ENCODE assay signal across 7 mouse cellular contexts in the genomic region with DNA sequence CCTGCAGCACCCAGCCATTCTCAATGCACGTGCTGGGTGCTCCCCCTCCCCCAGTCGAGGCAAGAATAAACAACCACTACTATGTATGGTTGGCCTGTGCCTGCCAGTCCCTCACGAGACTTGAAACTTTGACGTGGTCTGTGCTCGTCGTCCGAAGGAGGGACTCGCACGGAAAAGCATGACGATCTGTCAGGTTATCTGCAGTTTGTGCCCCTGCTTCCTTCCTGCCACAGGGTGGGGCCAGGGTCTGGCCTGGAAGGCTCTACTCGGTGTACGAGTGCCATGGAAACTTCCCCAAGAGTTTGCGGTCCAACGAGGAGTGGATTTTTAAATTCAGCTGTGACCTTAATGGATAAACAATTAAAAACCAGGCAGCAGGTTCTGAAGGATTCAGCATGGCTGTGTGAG. TPM values are rescaled to one million over a fixed set of nuclear protein-coding genes. Genes with fewer than 3 reads are reported as not detected.
DNase-seq lines count a peak whose midpoint lies in the region; ATAC-seq and TF ChIP-seq lines count a peak whose summit lies in the region.

No protein-coding gene starts in this region.

- no peak for TF ChIP-seq POLR2A in limb, embryonic 14.5 days (IDR thresholded peaks at IDR 0.05; ENCODE audit: borderline replicate concordance, extremely low read depth, insufficient read depth, insufficient read length)
- no peak for TF ChIP-seq POLR2A in myocyte (IDR thresholded peaks at IDR 0.05; ENCODE audit: insufficient read length, low read depth)

- peak overlapping the region; percentile 4; the same call in 1 of the 2 replicates for H3K27ac ChIP-seq in hindbrain, embryonic 12.5 days
- no peak overlapping the region for H3K27ac ChIP-seq in limb, embryonic 14.5 days (replicated peaks; ENCODE audit: low read depth, low read length)

- H3K4me1 ChIP-seq in hindbrain, embryonic 12.5 days, result peaks cover 25% of the 10 kb centered on the region
- H3K4me1 ChIP-seq in limb, embryonic 14.5 days (ENCODE audit: control insufficient read depth, insufficient read depth, low read length), result peaks cover 14% of the 10 kb centered on the region

- ATAC-seq in hindbrain, embryonic 12.5 days (ENCODE audit: low FRiP score), result peak; percentile 47
- no peak for ATAC-seq in limb, embryonic 14.5 days (ENCODE audit: low FRiP score, low read depth)

- no peaks in the 10 kb centered on the region for H3K27me3 ChIP-seq in hindbrain, embryonic 12.5 days
- no peaks in the 10 kb centered on the region for H3K27me3 ChIP-seq in limb, embryonic 14.5 days (ENCODE audit: control insufficient read depth, insufficient read depth, low read length)
- H3K27me3 ChIP-seq in myocyte (ENCODE audit: control insufficient read depth, insufficient read depth, insufficient read length), result no peaks in the 10 kb centered on the region

- peaks cover 19% of the 10 kb centered on the region for H3K79me2 ChIP-seq in myocyte (ENCODE audit: control insufficient read depth, insufficient read depth)

- H3K9me3 ChIP-seq in hindbrain, embryonic 12.5 days (replicated peaks), result no peaks in the 10 kb centered on the region
- H3K9me3 ChIP-seq in limb, embryonic 14.5 days (ENCODE audit: control insufficient read depth, low read length), result no peaks in the 10 kb centered on the region

- 8% methylated on average over 14 of the region's 14 CpGs for WGBS in hindbrain, embryonic 12.5 days
- 11% methylated on average over 14 of the region's 14 CpGs for WGBS in limb, embryonic 14.5 days

- H3K9ac ChIP-seq in hindbrain, embryonic 12.5 days, result peak overlapping the region; percentile 86
- H3K9ac ChIP-seq in limb, embryonic 14.5 days (ENCODE audit: low read depth, low read length, severe bottlenecking), result peak overlapping the region; percentile 78; the same call in 1 of the 2 replicates

- peak overlapping the region; percentile 80 for H3K4me2 ChIP-seq in hindbrain, embryonic 12.5 days (replicated peaks)
- H3K4me2 ChIP-seq in limb, embryonic 14.5 days (replicated peaks; ENCODE audit: low read depth, low read length, severe bottlenecking), result peak overlapping the region; percentile 82
- peak overlapping the region; percentile 95 for H3K4me2 ChIP-seq in myocyte (ENCODE audit: low read depth)

- H3K36me3 ChIP-seq in hindbrain, embryonic 12.5 days, result no peaks in the 10 kb centered on the region
- no peaks in the 10 kb centered on the region; the same call in 1 of the 2 replicates for H3K36me3 ChIP-seq in limb, embryonic 14.5 days (ENCODE audit: control insufficient read depth, insufficient read depth, low read length)
- no peaks in the 10 kb centered on the region for H3K36me3 ChIP-seq in myocyte (ENCODE audit: control insufficient read depth, insufficient read depth)

- H3K4me3 ChIP-seq in hindbrain, embryonic 12.5 days, result peak overlapping the region; percentile 74
- H3K4me3 ChIP-seq in limb, embryonic 14.5 days (replicated peaks; ENCODE audit: low read length), result peak overlapping the region; percentile 92
- H3K4me3 ChIP-seq in myocyte, result peak overlapping the region; percentile 79

- H3ac ChIP-seq in myocyte (ENCODE audit: control insufficient read depth, insufficient read length), result no peak overlapping the region

- DNase-seq in NIH3T3 (ENCODE audit: low read depth), result peak; percentile 39
- peak; percentile 60 for DNase-seq in embryo, embryonic 11 days
- DNase-seq in limb, embryonic 14.5 days (ENCODE audit: low spot score), result no peak
- DNase-seq in adrenal gland, postnatal 4 days (ENCODE audit: low spot score in 2 of 2), result no peak
- DNase-seq in gastrocnemius, adult 18-20 months (ENCODE audit: low spot score), result no peak

TF ChIP-seq in myocyte, 11 proteins besides CTCF, POLR2A, EP300 and RAD21:
- TF ChIP-seq REST (IDR thresholded peaks at IDR 0.05; ENCODE audit: insufficient read depth, insufficient read length) (no peak), E2F4 (IDR thresholded peaks at IDR 0.05; ENCODE audit: insufficient read depth) (no peak), MYOG (IDR thresholded peaks at IDR 0.05; ENCODE audit: control insufficient read depth in 1 of 3, insufficient read depth in 1 of 3, insufficient read length in 2 of 3, low read depth in 2 of 3) (no peak), CEBPB (IDR thresholded peaks at IDR 0.05; ENCODE audit: insufficient read depth, poor library complexity, severe bottlenecking) (no peak), MYOD1 (IDR thresholded peaks at IDR 0.05; ENCODE audit: control insufficient read depth in 1 of 3, insufficient read length in 2 of 3, low read depth in 2 of 3) (no peak), MAX (IDR thresholded peaks at IDR 0.05; ENCODE audit: low read depth) (no peak), TCF12 (IDR thresholded peaks at IDR 0.05; ENCODE audit: insufficient read depth, poor library complexity, severe bottlenecking) (no peak), USF1 (IDR thresholded peaks at IDR 0.05; ENCODE audit: low read depth) (no peak), TCF3 (IDR thresholded peaks at IDR 0.05; ENCODE audit: insufficient read length, low read depth) (no peak), POLR2AphosphoS2 (IDR thresholded peaks at IDR 0.05; ENCODE audit: insufficient read length, low read depth) (no peak), SRF (IDR thresholded peaks at IDR 0.05; ENCODE audit: control insufficient read depth, insufficient read length, low read depth) (no peak)

RNA-seq across cellular contexts. Expression of gene Rab4a, which starts 1.2 kb away (rescaled TPM):
- polyA plus RNA-seq in hindbrain, embryonic 12.5 days (2016; fragmentation: Nextera tagmentation; extraction: Ambion mirVana), result 61.0 and 61.2 TPM in 2 replicates
- 29.4 and 29.5 TPM in 2 replicates for polyA plus RNA-seq in limb, embryonic 14.5 days (2012; rRNA removed)
- 45.1 and 45.5 TPM in 2 replicates for polyA plus RNA-seq in limb, embryonic 14.5 days (2014; fragmentation: Nextera tagmentation; extraction: Ambion mirVana)
- 24.0 TPM for polyA plus RNA-seq in myocyte (2012; fragmentation: generic; extraction: Trizol)
- 10 to 100 TPM; 29.5 to 30.9 TPM for total RNA-seq in adrenal gland, postnatal 4 days (2021)
- total RNA-seq in gastrocnemius, adult 18-20 months (2021), result 10 to 100 TPM; 14.8 to 14.9 TPM

RNA-seq across cellular contexts. Expression of gene Ccsap, which starts 53.0 kb away (rescaled TPM):
- 6.8 and 8.0 TPM in 2 replicates for polyA plus RNA-seq in hindbrain, embryonic 12.5 days (2016; fragmentation: Nextera tagmentation; extraction: Ambion mirVana)
- polyA plus RNA-seq in limb, embryonic 14.5 days (2012; rRNA removed), result 4.6 and 4.9 TPM in 2 replicates
- polyA plus RNA-seq in limb, embryonic 14.5 days (2014; fragmentation: Nextera tagmentation; extraction: Ambion mirVana), result 3.7 and 4.2 TPM in 2 replicates
- polyA plus RNA-seq in myocyte (2012; fragmentation: generic; extraction: Trizol), result 2.3 TPM
- total RNA-seq in adrenal gland, postnatal 4 days (2021), result 1 to 10 TPM; 7.3 to 8.0 TPM
- under 1 TPM; 0.21 to 0.26 TPM for total RNA-seq in gastrocnemius, adult 18-20 months (2021)

Comparison
In these comparisons a context has a peak if more than half of its experiments do, and no peak if none do; other contexts are left out.
1. DNase-seq: peak in NIH3T3 (single experiment) and embryo, embryonic 11 days (single experiment); none in limb, embryonic 14.5 days (single experiment), adrenal gland, postnatal 4 days (0 of 2) and gastrocnemius, adult 18-20 months (single experiment).
2. Peak in every context shown above with its lines, with median percentiles within 50 percentile points of each other: H3K4me2 ChIP-seq and H3K4me3 ChIP-seq.